Mouse (Mus musculus) thymus, adult 2 months (tissue): ENCODE measurements around the gene Syde1.

Experiments
- CTCF ChIP-seq: fragments of 200-500 bp; IDR thresholded peaks from 2 replicates; pipeline ENCODE4 v1.5.1; 2012; ENCODE audit warnings: mild to moderate bottlenecking, control low read depth, low read length, moderate library complexity, borderline replicate concordance; ENCODE audit not compliant: control insufficient read depth, poor library complexity, insufficient read depth; ENCODE audit errors: extremely low read depth
- POLR2A ChIP-seq: fragments of 200-500 bp; IDR thresholded peaks from 2 replicates; pipeline ENCODE4 v1.6.1; 2012; ENCODE audit warnings: mild to moderate bottlenecking, low read length, control low read depth, moderate library complexity; ENCODE audit not compliant: control insufficient read depth, poor library complexity, insufficient read depth; ENCODE audit errors: extremely low read depth

- no peak for TF ChIP-seq POLR2A
- TF ChIP-seq CTCF, result no peak
Measured at GRCm38 (mm10) chr10:78576435-78577184, 15.2 kb downstream of the Syde1 start.
